Comparison of ENCODE assay signal across 32 mouse cellular contexts in genomic region chr4:41438931-41439330, GRCm38 (mm10).
"Had no signal": no experiment of that assay in that cellular context is flagged by ENCODE, and none has a peak within 500 bp of the region (broad histone marks: within the 10 kb centered on the region; RNA-seq: fewer than 3 reads in every experiment).

No protein-coding gene starts in this region.

- H3K36me3 ChIP-seq: limb, embryonic 13.5 days; limb, embryonic 15.5 days; lung, embryonic 15.5 days; midbrain, embryonic 13.5 days; midbrain, embryonic 15.5 days; neural tube, embryonic 12.5 days had no signal

- H3K27me3 ChIP-seq: limb, embryonic 12.5 days; limb, embryonic 13.5 days; limb, embryonic 15.5 days; liver, embryonic 12.5 days; liver, embryonic 13.5 days; liver, embryonic 15.5 days; lung, embryonic 15.5 days; megakaryocyte, embryonic 14.5 days; midbrain, embryonic 12.5 days; midbrain, embryonic 13.5 days; midbrain, embryonic 15.5 days; neural tube, embryonic 12.5 days had no signal

- H3K9ac ChIP-seq: limb, embryonic 12.5 days; limb, embryonic 13.5 days; limb, embryonic 15.5 days; liver, embryonic 12.5 days; liver, embryonic 13.5 days; liver, embryonic 14.5 days; liver, embryonic 15.5 days; liver, postnatal 0 days; lung, embryonic 14.5 days; lung, embryonic 15.5 days; midbrain, embryonic 12.5 days; midbrain, embryonic 13.5 days; midbrain, embryonic 15.5 days; neural tube, embryonic 12.5 days had no signal

- ATAC-seq: liver, embryonic 12.5 days; liver, postnatal 0 days; lung, postnatal 0 days; midbrain, embryonic 13.5 days; midbrain, embryonic 15.5 days; midbrain, embryonic 16.5 days had no signal

- H3K4me3 ChIP-seq: limb, embryonic 10.5 days; limb, embryonic 12.5 days; limb, embryonic 13.5 days; limb, embryonic 15.5 days; liver, embryonic 12.5 days; liver, embryonic 13.5 days; liver, embryonic 15.5 days; lung, embryonic 15.5 days; megakaryocyte, embryonic 14.5 days; midbrain, embryonic 10.5 days; midbrain, embryonic 12.5 days; midbrain, embryonic 13.5 days; midbrain, embryonic 15.5 days; myocyte; neural tube, embryonic 12.5 days had no signal

- H3K9me3 ChIP-seq: limb, embryonic 10.5 days; limb, embryonic 12.5 days; limb, embryonic 13.5 days; limb, embryonic 15.5 days; liver, embryonic 12.5 days; liver, embryonic 13.5 days; liver, embryonic 15.5 days; lung, embryonic 15.5 days; megakaryocyte, embryonic 14.5 days; midbrain, embryonic 10.5 days; midbrain, embryonic 12.5 days; midbrain, embryonic 13.5 days; midbrain, embryonic 15.5 days; neural tube, embryonic 12.5 days had no signal

- DNase-seq: left cerebral cortex, postnatal 4 days; liver; liver, embryonic 13.5 days; liver, postnatal 0 days; lung, adult 18-20 months; lung, adult 2 months; lung, embryonic 14.5 days; lung, postnatal 10 days; lung, postnatal 14 days; lung, postnatal 36 days; lung, postnatal 4 days; midbrain, embryonic 14.5 days had no signal

- H3K4me1 ChIP-seq: limb, embryonic 10.5 days; limb, embryonic 12.5 days; limb, embryonic 13.5 days; limb, embryonic 15.5 days; liver, embryonic 13.5 days; lung, embryonic 15.5 days; midbrain, embryonic 10.5 days; midbrain, embryonic 12.5 days; midbrain, embryonic 13.5 days; midbrain, embryonic 15.5 days; neural tube, embryonic 12.5 days had no signal

- H3K4me2 ChIP-seq: limb, embryonic 12.5 days; limb, embryonic 13.5 days; limb, embryonic 15.5 days; liver, embryonic 11.5 days; liver, embryonic 12.5 days; liver, embryonic 13.5 days; liver, embryonic 15.5 days; lung, embryonic 14.5 days; lung, embryonic 15.5 days; midbrain, embryonic 11.5 days; midbrain, embryonic 12.5 days; midbrain, embryonic 13.5 days; midbrain, embryonic 15.5 days; neural tube, embryonic 12.5 days had no signal

- H3K27ac ChIP-seq: limb, embryonic 10.5 days; limb, embryonic 12.5 days; limb, embryonic 13.5 days; limb, embryonic 15.5 days; liver, embryonic 12.5 days; liver, embryonic 13.5 days; liver, embryonic 14.5 days; liver, embryonic 15.5 days; lung, embryonic 15.5 days; macrophage; midbrain, embryonic 10.5 days; midbrain, embryonic 12.5 days; midbrain, embryonic 13.5 days; midbrain, embryonic 15.5 days; neural tube, embryonic 12.5 days had no signal
